Mouse (Mus musculus) kidney, adult 2 months (tissue): ENCODE data around the gene Pcsk2. TPM values are rescaled to one million over a fixed set of nuclear protein-coding genes. Genes with fewer than 3 reads are reported as not detected.
A peak's percentile ranks its signal among the peaks of the same experiment; 100 is the strongest.

Source experiments
- DNase-seq: peaks from one replicate; pipeline ENCODE4 v3.0.0; 2021
- H3K27ac ChIP-seq: fragments of 200-500 bp; 2 replicates; pipeline ENCODE4 v1.5.1; 2012; ENCODE audit warnings: low read depth, low read length, control low read depth, inconsistent platforms; ENCODE audit not compliant: insufficient read depth
- H3K27me3 ChIP-seq: fragments of 200-500 bp; replicated peaks from 2 replicates; pipeline ENCODE4 v1.6.1; 2012; ENCODE audit warnings: mild to moderate bottlenecking, moderate library complexity, low read length, inconsistent platforms; ENCODE audit not compliant: control insufficient read depth, insufficient read depth
- H3K36me3 ChIP-seq: fragments of 200-500 bp; 2 replicates; pipeline ENCODE4 v1.6.1; 2012; ENCODE audit warnings: mild to moderate bottlenecking, moderate library complexity, low read length, inconsistent platforms; ENCODE audit not compliant: control insufficient read depth, insufficient read depth
- H3K4me1 ChIP-seq: fragments of 200-500 bp; 2 replicates; pipeline ENCODE4 v1.6.1; 2011; ENCODE audit warnings: low read length; ENCODE audit not compliant: control insufficient read depth, insufficient read depth
- H3K4me3 ChIP-seq: fragments of 200-500 bp; 2 replicates; pipeline ENCODE4 v1.5.1; 2011; ENCODE audit warnings: mild to moderate bottlenecking, low read depth, low read length, control low read depth; ENCODE audit not compliant: insufficient read depth
- CTCF ChIP-seq: fragments of 200-500 bp; conservative IDR thresholded peaks from 2 replicates; pipeline ENCODE4 v1.5.1; 2011; ENCODE audit warnings: low read depth, mild to moderate bottlenecking, control low read depth, low read length, moderate library complexity, mixed read lengths; ENCODE audit not compliant: insufficient read depth, insufficient read length
- POLR2A ChIP-seq: fragments of 200-500 bp; IDR thresholded peaks from one replicate; pipeline ENCODE4 v1.6.1; 2011; ENCODE audit warnings: low read depth, low read length, control low read depth
- WGBS: fragments of 180-500 bp; shearing (Covaris S2); methylation state at CpG from one replicate; pipeline ENCODE4 v1.1.7; 2018; 5-methylcytosine and 5-hydroxymethylcytosine counted together
- polyA plus RNA-seq: library from polyadenylated mRNA; depleted of rRNA; stranded (reverse); fragments of >200 nt; gene quantifications from 2 replicates; pipeline ENCODE4 v1.2.3, GENCODE M21; 2012

Pcsk2 gene
- polyA plus RNA-seq, 1 experiment = 0.11 TPM

- Histone ChIP-seq H3K27ac (no peak overlapping the region), H3K27me3 (no peaks in the 10 kb centered on the region), H3K4me1 (peaks cover 3% of the 10 kb centered on the region), H3K36me3 (no peaks in the 10 kb centered on the region), H3K4me3 (no peak overlapping the region)
- 78% methylated on average over 12 of the region's 12 CpGs for WGBS
- no peak for DNase-seq
- TF ChIP-seq CTCF (no peak), POLR2A (no peak)
These were observed 305.6 kb downstream of the Pcsk2 start for GRCm38 (mm10) chr2:143851354-143852221.

DNA sequence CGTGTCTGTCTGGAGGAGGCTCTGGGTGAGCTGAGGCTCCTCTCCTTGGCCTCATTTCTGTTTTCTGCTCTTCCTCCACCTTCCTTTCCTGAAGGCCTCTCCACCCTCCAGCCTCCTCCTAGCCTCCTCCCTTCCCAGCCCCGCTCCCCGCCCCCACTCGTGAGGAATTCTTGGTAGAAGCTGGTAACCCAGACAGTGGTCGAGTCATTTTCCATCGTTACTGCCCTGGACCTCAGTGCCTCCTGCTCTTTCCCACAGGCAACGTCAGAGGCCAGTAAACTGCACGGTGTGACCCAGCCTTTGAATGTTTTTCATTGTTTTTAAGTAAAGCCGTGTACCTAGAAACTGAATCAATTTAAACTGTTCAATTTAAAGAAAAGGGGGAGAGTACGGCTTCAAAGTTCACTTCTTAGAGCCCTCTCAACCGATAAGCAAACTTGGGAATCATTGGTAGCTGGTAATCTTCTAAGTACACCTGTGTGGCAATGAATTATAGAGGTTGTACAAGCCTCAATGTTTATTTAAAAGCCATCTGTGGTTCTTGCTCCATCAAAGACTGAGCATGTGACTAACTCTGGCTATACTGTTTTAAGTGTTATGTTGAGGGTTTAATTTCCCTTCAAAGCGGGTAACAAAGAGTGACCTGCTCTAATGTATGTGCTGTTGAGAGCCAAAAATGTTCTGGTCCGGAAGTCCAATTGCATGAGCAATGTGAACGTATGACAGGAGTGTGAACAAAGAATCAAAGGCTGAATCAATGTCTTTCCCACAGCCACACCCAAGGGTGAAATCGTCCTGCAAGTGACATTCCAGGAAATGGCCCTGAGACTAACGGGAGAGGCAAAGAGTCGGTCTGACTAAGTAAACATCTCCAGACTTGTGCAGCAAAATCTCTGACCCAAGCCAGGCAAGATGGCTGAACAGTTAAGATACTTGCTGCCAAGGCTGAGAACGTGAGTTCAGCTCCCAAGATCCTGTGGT, 306.6 kb downstream of the Pcsk2 start:
- 58% methylated on average over 18 of the region's 18 CpGs for WGBS
- H3K27ac ChIP-seq = no peak overlapping the region
- DNase-seq = no peak
- no peaks in the 10 kb centered on the region for H3K36me3 ChIP-seq
- no peaks in the 10 kb centered on the region for H3K4me1 ChIP-seq
- H3K4me3 ChIP-seq = no peak overlapping the region
- H3K27me3 ChIP-seq = no peaks in the 10 kb centered on the region
- TF ChIP-seq CTCF (no peak), POLR2A (no peak)

GRCm38 (mm10) chr2:143853447-143853846, 307.5 kb downstream of the Pcsk2 start:
- Histone ChIP-seq H3K4me3 (no peak overlapping the region), H3K36me3 (no peaks in the 10 kb centered on the region), H3K27ac (no peak overlapping the region), H3K4me1 (no peaks in the 10 kb centered on the region), H3K27me3 (no peaks in the 10 kb centered on the region)
- 77% methylated on average over 4 of the region's 4 CpGs for WGBS
- TF ChIP-seq POLR2A = no peak
- no peak for TF ChIP-seq CTCF
- DNase-seq = no peak

DNA sequence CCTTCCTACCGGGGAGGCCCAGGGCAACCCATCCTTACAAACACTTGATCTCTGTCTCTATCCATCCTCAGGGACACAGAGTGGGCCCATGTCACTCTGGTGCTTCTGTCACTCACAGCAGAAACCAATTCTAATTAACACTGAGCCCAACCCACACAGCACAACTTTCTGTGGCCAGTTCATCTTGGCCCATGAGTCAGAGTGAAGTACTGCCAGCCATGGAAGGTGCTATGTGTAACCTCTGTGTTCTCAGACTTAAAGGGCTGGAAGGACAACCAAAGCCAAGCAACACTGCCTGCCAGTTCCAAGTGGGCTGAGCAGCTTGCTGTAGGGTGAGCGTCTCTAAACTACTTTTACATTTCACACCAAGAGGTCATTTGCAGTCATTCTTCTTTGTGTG, 313.2 kb downstream of the Pcsk2 start:
- no peaks in the 10 kb centered on the region for H3K27me3 ChIP-seq
- DNase-seq = no peak
- no peak overlapping the region for H3K27ac ChIP-seq
- H3K36me3 ChIP-seq = no peaks in the 10 kb centered on the region
- no peak overlapping the region for H3K4me3 ChIP-seq
- TF ChIP-seq POLR2A (no peak), CTCF (no peak)
- 87% methylated on average over 2 of the region's 2 CpGs for WGBS
- peaks cover 3% of the 10 kb centered on the region; the same call in 1 of the 2 replicates for H3K4me1 ChIP-seq

GRCm38 (mm10) chr2:143862484-143863231, 316.7 kb downstream of the Pcsk2 start, which contains the start of gene Bfsp1:
Bfsp1 (minus strand) TSS chr2:143863173.
- 5% methylated on average over 85 of the region's 86 CpGs for WGBS
- H3K4me3 ChIP-seq = peak within 1 kb of the TSS; percentile 46
- no peak within 1 kb of the TSS for H3K27ac ChIP-seq
- H3K36me3 ChIP-seq = no peaks in the 10 kb centered on the region
- H3K27me3 ChIP-seq = no peaks in the 10 kb centered on the region
- peaks cover 5% of the 10 kb centered on the region; the same call in 1 of the 2 replicates for H3K4me1 ChIP-seq
- peak; percentile 47 for DNase-seq
- no peak for TF ChIP-seq POLR2A
- no peak for TF ChIP-seq CTCF

GRCm38 (mm10) chr2:143864600-143864999, 318.6 kb downstream of the Pcsk2 start:
- Histone ChIP-seq H3K4me1 (peaks cover 5% of the 10 kb centered on the region; the same call in 1 of the 2 replicates), H3K27me3 (no peaks in the 10 kb centered on the region), H3K36me3 (no peaks in the 10 kb centered on the region), H3K27ac (no peak overlapping the region), H3K4me3 (no peak overlapping the region)
- no peak for DNase-seq
- 47% methylated on average over 8 of the region's 8 CpGs for WGBS
- TF ChIP-seq CTCF (no peak), POLR2A (no peak)
